ENCODE assay signal across 8 mouse cellular contexts in genomic region chr4:120825577-120826326, GRCm38 (mm10). TPM values are rescaled to one million over a fixed set of nuclear protein-coding genes. Genes with fewer than 3 reads are reported as not detected.
DNase-seq lines count a peak whose midpoint lies in the region; ATAC-seq and TF ChIP-seq lines count a peak whose summit lies in the region.

No protein-coding gene starts in this region.

- no peaks in the 10 kb centered on the region for H3K27me3 ChIP-seq in E14TG2a.4 (ENCODE audit: insufficient read depth, low read length)
- H3K27me3 ChIP-seq in forebrain, embryonic 12.5 days: no peaks in the 10 kb centered on the region
- H3K27me3 ChIP-seq in heart, postnatal 0 days (ENCODE audit: control insufficient read depth, insufficient read depth, low read length): no peaks in the 10 kb centered on the region
- no peaks in the 10 kb centered on the region for H3K27me3 ChIP-seq in liver, embryonic 16.5 days (ENCODE audit: control insufficient read depth, insufficient read depth, low read depth, low read length)
- no peaks in the 10 kb centered on the region for H3K27me3 ChIP-seq in neural tube, embryonic 13.5 days

- H3K36me3 ChIP-seq in E14TG2a.4 (ENCODE audit: insufficient read depth, low read length): peaks cover 12% of the 10 kb centered on the region; the same call in 1 of the 2 replicates
- H3K36me3 ChIP-seq in forebrain, embryonic 12.5 days (replicated peaks): no peaks in the 10 kb centered on the region
- no peaks in the 10 kb centered on the region for H3K36me3 ChIP-seq in heart, postnatal 0 days (replicated peaks; ENCODE audit: control insufficient read depth, insufficient read depth, low read length)
- no peaks in the 10 kb centered on the region for H3K36me3 ChIP-seq in liver, embryonic 16.5 days (ENCODE audit: control insufficient read depth, insufficient read depth)
- no peaks in the 10 kb centered on the region for H3K36me3 ChIP-seq in neural tube, embryonic 13.5 days

- DNase-seq in c-Kit-positive CD71-positive TER-119-positive erythroid progenitor cells, embryonic 14.5 days (ENCODE audit: low spot score): peak; percentile 99
- DNase-seq in heart, postnatal 0 days (ENCODE audit: low spot score): peak; percentile 100
- DNase-seq in kidney, postnatal 4 days: peak; percentile 99 to 100
- DNase-seq in testis, postnatal 10 days (ENCODE audit: low spot score): peak; percentile 99

- peak overlapping the region; percentile 77 for H3K4me2 ChIP-seq in forebrain, embryonic 12.5 days
- peak overlapping the region; percentile 72 for H3K4me2 ChIP-seq in heart, postnatal 0 days (ENCODE audit: low read depth, low read length)
- peak overlapping the region; percentile 85 for H3K4me2 ChIP-seq in liver, embryonic 16.5 days (ENCODE audit: low read depth, low read length)
- H3K4me2 ChIP-seq in neural tube, embryonic 13.5 days: peak overlapping the region; percentile 89

- TF ChIP-seq CTCF in E14TG2a.4 (conservative IDR thresholded peaks at IDR 0.05; ENCODE audit: low read length): no peak
- TF ChIP-seq CTCF in heart, postnatal 0 days (IDR thresholded peaks at IDR 0.05; ENCODE audit: low read depth): no peak

- TF ChIP-seq EP300 in heart, postnatal 0 days (IDR thresholded peaks at IDR 0.05; ENCODE audit: low read depth): peak; percentile 85

- peak overlapping the region; percentile 98 for H3K9ac ChIP-seq in forebrain, embryonic 12.5 days
- H3K9ac ChIP-seq in heart, postnatal 0 days (replicated peaks; ENCODE audit: low read depth, low read length): peak overlapping the region; percentile 96
- H3K9ac ChIP-seq in liver, embryonic 16.5 days (ENCODE audit: low read depth, low read length): peak overlapping the region; percentile 95
- peak overlapping the region; percentile 99 for H3K9ac ChIP-seq in neural tube, embryonic 13.5 days

- H3K4me1 ChIP-seq in E14TG2a.4 (replicated peaks; ENCODE audit: low read depth, low read length): peaks cover 47% of the 10 kb centered on the region
- H3K4me1 ChIP-seq in forebrain, embryonic 12.5 days: peaks cover 22% of the 10 kb centered on the region
- peaks cover 22% of the 10 kb centered on the region for H3K4me1 ChIP-seq in heart, postnatal 0 days (ENCODE audit: control insufficient read depth, insufficient read depth)
- H3K4me1 ChIP-seq in liver, embryonic 16.5 days (ENCODE audit: control insufficient read depth, low read depth, low read length): peaks cover 21% of the 10 kb centered on the region
- peaks cover 37% of the 10 kb centered on the region for H3K4me1 ChIP-seq in neural tube, embryonic 13.5 days (replicated peaks)

- WGBS in forebrain, embryonic 12.5 days: 1% methylated on average over 54 of the region's 55 CpGs
- under 1% methylated on average over 47 of the region's 55 CpGs for WGBS in heart, postnatal 0 days
- WGBS in liver, embryonic 16.5 days (ENCODE audit: insufficient replicate concordance): under 1% methylated on average over 52 of the region's 55 CpGs
- under 1% methylated on average over 53 of the region's 55 CpGs for WGBS in neural tube, embryonic 13.5 days

- peak overlapping the region; percentile 100 for H3K27ac ChIP-seq in forebrain, embryonic 12.5 days
- peak overlapping the region; percentile 99 for H3K27ac ChIP-seq in heart, postnatal 0 days (ENCODE audit: low read depth)
- H3K27ac ChIP-seq in liver, embryonic 16.5 days (ENCODE audit: low read length): peak overlapping the region; percentile 97
- H3K27ac ChIP-seq in neural tube, embryonic 13.5 days (replicated peaks): peak overlapping the region; percentile 100

- peak; percentile 97 for ATAC-seq in forebrain, embryonic 12.5 days (ENCODE audit: low FRiP score)
- peak; percentile 97 for ATAC-seq in heart, postnatal 0 days (ENCODE audit: insufficient read depth, low read depth)
- ATAC-seq in liver, embryonic 16.5 days (ENCODE audit: low read depth): peak; percentile 94
- peak; percentile 98 for ATAC-seq in neural tube, embryonic 13.5 days (ENCODE audit: low read depth)

- H3K4me3 ChIP-seq in E14TG2a.4 (replicated peaks; ENCODE audit: low read length): peak overlapping the region; percentile 93
- H3K4me3 ChIP-seq in forebrain, embryonic 12.5 days (replicated peaks): peak overlapping the region; percentile 80
- H3K4me3 ChIP-seq in heart, postnatal 0 days (ENCODE audit: low read depth, low read length): peak overlapping the region; percentile 68
- H3K4me3 ChIP-seq in liver, embryonic 16.5 days (ENCODE audit: low read depth, low read length): peak overlapping the region; percentile 90
- H3K4me3 ChIP-seq in neural tube, embryonic 13.5 days: peak overlapping the region; percentile 75

- no peaks in the 10 kb centered on the region for H3K9me3 ChIP-seq in E14TG2a.4 (ENCODE audit: low read length)
- H3K9me3 ChIP-seq in forebrain, embryonic 12.5 days: no peaks in the 10 kb centered on the region
- H3K9me3 ChIP-seq in heart, postnatal 0 days (replicated peaks; ENCODE audit: control insufficient read depth, low read length): no peaks in the 10 kb centered on the region
- H3K9me3 ChIP-seq in liver, embryonic 16.5 days (replicated peaks; ENCODE audit: control insufficient read depth, low read length): no peaks in the 10 kb centered on the region
- H3K9me3 ChIP-seq in neural tube, embryonic 13.5 days: no peaks in the 10 kb centered on the region

RNA-seq across cellular contexts. Expression of gene Nfyc, which starts 5.6 kb away (rescaled TPM):
- 110 and 117 TPM in 2 replicates for polyA plus RNA-seq in forebrain, embryonic 12.5 days (2016; fragmentation: Nextera tagmentation; extraction: Ambion mirVana)
- total RNA-seq in heart, postnatal 0 days (2014; rRNA removed; ENCODE audit: low replicate concordance): 165 and 174 TPM in 2 replicates
- polyA plus RNA-seq in heart, postnatal 0 days (2015; fragmentation: Nextera tagmentation; extraction: Ambion mirVana): 84.4 and 91.1 TPM in 2 replicates
- 44.6 and 47.4 TPM in 2 replicates for polyA plus RNA-seq in liver, embryonic 16.5 days (2015; fragmentation: Nextera tagmentation; extraction: Ambion mirVana)
- 86.6 and 90.8 TPM in 2 replicates for polyA plus RNA-seq in neural tube, embryonic 13.5 days (2015; fragmentation: Nextera tagmentation; extraction: Ambion mirVana)

RNA-seq across cellular contexts. Expression of gene Rims3, which starts 28.9 kb away (rescaled TPM):
- polyA plus RNA-seq in forebrain, embryonic 12.5 days (2016; fragmentation: Nextera tagmentation; extraction: Ambion mirVana): 6.2 and 7.3 TPM in 2 replicates
- total RNA-seq in heart, postnatal 0 days (2014; rRNA removed; ENCODE audit: low replicate concordance): 0.04 TPM in 2 replicates
- polyA plus RNA-seq in heart, postnatal 0 days (2015; fragmentation: Nextera tagmentation; extraction: Ambion mirVana): 0.05 and 0.10 TPM in 2 replicates
- polyA plus RNA-seq in liver, embryonic 16.5 days (2015; fragmentation: Nextera tagmentation; extraction: Ambion mirVana): 0.21 and 0.25 TPM in 2 replicates
- polyA plus RNA-seq in neural tube, embryonic 13.5 days (2015; fragmentation: Nextera tagmentation; extraction: Ambion mirVana): 16.1 and 18.8 TPM in 2 replicates

Comparison
In these comparisons a context has a peak if more than half of its experiments do, and no peak if none do; other contexts are left out.
1. Peak in every context shown above with its lines: DNase-seq, ATAC-seq, H3K4me3 ChIP-seq and H3K27ac ChIP-seq.